Mouse (Mus musculus) spleen, adult 18-20 months (tissue): ENCODE data around the gene Hmbs.
"Not testable (repeated sequence)": the region's sequence is repeated elsewhere in the genome, so short reads cannot be mapped to it uniquely, and the experiment has no call there.

Experiments
- DNase-seq, 2 experiments: peaks; one replicate each; pipeline ENCODE4 v3.0.0; 2022; ENCODE audit warnings: mixed read lengths in 2 of 2

Gene Hmbs

DNA sequence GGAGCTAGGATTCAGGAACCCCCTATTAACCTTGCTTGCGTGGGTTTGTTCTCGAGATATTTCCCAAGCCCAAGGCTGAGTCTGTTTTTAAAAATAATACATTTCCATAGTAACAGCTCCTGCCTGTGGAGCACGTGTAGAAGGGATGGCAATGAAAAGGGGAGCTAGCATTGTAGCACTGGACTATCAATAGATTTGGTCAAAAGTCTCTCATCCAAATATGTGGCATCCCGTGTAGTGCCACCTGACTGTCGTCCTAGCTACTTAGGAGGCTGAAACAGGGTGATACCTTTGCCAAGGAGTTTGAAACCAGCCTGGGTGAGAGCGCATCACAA is 23.3 kb downstream of the Hmbs start:
- no peak for DNase-seq

DNA sequence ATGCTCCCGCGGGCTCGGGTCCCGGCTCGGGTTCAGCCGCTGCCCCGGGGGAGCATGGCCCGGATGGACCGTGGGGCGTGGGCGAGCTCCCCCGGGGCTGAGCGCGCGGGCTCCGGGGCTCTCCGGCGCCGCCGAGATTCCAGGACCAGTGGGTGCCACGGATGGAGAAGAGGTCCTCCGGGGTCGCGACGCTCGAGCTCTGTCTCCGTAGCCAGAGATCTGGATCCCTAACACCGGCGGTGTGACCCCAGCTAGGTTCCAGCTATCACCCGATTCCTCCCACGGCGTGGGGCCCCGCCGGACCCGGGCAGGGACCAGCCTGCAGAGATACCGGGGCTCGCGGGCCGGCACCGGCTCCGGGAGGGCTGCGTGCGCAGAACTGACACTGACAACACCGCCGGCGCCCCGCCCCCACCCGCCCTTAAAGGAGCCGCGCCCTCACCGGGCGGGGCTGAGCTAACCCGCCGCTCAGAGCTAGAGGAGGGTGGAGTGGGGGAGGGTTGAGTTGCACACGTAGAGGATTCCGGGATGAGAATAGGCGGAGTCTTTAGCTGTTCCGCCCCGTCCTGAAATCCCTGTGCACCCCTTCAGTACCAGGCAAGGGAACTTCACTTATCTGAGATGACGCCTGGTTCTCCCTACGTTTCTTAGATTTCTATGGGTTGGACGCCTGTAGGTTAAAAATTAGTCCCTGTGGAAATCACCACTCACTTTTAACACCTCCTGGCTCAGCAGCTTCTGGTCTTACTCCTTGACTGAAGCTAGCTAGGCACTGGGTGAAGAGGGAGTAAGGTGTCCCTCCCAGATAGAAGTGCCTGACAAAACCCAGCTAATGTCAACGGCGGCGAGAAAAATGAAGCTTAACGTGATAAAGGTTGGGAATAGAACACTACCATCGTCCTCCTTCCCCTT is 23.9 kb downstream of the Hmbs start, which contains the start of gene C2cd2l:
Gene C2cd2l, minus strand, starts transcription at position 399 of the 912 bp plus-strand sequence.
- peak; percentile 79 for DNase-seq

DNA sequence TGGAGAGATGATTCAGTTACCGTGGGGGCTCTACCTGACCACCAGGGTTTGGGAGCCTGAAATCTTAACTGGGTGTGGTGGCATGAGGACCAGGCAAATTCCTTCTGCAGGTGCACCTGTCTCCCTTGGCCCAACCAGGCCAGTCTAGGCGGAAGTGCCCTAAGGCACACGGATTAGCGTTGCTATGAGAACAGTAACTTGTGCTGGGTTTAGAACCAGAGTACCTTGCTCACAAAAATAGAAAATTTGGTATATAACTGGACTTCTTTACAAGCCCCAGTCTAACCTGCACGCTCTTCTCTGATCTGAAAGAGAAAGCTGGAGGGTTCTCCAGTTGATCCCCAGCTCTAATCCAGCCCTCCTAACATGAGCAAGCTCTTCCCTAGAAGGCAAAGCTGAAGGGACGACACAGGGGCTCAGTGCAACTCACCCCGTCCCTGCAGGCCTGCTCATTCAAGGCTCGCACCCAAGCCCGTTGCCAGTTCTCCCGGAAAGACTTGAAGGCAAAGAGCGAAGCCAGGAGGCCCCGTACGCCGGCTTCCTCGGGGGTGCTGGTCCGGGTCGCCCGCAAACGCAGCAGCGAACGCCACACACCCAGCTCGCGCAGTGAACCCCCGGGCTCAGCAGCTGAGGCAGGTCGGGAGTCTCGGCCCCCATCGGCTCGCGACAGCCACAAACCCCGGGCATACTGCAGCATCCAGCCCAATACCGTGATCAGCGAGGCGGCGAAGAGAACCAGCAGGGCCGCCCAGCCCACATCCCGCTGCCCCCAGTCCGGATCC is 24.7 kb downstream of the Hmbs start:
- DNase-seq = peak in 1 of 2 experiments; percentile 34

DNA sequence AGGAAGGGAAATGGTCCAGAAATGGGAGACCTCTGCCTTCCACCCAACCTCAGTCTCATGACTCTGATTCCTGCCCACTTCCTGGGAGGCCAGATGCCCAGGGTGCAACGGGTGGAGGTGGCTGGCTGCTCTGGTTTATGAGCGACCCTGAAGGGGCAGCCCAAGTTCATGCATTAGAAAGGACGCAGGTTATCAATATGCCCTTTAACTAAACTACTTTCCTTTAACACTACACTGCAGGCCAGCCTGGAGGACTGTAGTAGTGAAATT is 25.3 kb downstream of the Hmbs start:
- DNase-seq = no peak

DNA sequence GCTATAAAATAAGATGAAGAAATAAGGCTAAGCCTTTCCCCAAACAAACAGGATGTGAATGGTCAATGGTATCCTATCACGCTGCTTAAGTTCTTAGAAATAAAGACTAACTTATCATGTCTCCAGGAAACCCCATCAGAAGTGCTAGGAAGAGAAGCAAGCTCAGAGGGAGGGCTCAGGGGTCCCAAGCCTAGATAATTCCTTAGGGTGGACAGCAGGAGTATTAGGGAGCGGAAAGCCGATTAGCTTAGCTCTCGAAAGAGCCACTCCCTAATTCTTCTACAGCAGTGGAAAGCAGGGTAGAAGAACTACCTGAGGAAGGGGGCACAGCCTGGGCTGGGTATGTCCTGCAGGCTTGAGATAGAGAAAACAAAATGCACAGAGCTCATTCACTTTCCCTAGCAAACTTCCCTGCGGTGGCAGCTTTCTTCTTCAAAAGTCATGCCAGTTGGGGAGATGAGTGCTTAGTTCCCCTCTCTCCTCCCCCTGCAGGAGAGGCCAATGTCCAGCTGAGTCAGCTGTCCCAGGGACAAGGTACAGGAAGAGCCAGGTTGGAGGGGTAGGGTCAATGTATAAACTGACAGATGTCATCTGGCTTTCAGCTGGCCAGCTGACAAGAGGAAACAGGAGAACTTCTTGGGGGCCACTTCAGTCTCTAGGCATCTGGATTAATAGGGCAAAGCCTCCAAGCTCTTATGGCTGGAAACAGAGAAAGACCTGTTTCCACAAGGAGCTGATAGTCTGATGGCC is 25.8 kb downstream of the Hmbs start:
- DNase-seq = no peak

DNA sequence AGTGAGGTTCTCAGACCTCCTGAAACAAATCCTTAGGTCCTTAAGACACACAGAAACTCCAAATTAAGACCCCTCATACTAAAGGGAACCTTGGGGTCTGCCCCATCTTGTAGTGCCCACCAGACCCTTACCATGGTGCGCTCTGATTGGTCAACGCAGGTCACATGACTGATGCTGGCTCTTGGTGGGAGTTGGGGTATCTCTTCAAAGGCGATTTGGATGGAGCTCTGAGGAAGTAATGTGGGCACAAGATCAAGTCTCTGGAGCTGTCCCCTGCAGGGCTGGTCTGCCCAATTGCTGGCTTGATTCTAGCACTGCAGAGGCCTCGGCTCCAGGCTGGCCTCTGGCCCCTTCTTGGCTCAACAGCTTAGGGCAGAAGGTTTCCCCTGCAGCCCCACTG is 26.6 kb downstream of the Hmbs start:
- no peak for DNase-seq

DNA sequence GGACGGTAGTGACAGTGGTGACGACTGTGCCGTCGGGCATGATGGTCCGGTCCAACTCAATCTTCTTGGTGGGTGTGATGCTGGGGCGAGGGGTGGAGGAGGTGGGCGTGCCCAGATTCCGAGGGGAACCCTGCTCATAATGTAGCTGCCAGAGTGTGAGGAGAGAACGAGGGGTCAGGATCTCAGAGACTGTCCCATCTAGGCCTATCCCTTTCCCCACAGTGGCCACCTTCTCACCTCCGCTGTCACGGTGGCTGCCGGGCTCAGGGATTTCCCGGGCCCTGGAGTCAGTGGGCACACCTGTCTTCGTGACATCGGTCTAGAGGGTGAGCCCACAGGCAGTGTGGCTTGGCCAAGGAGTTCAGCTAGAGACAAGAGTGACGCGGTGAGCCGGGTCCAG is 29.1 kb downstream of the Hmbs start:
- DNase-seq = no peak

DNA sequence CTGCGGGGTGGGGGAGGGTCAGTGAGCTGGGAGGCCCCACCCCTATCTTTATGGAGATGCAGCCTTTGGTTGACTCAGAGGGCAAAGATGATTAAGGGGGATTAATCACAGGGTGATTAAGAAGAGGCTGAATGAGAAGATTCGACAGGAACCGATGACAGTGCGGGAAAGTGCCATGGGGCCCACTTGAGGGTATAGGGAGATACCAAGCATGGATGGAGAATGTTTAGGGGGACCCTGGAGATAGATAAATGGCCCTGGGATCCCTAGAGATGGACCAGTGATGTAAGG is 29.8 kb downstream of the Hmbs start:
- DNase-seq = no peak

DNA sequence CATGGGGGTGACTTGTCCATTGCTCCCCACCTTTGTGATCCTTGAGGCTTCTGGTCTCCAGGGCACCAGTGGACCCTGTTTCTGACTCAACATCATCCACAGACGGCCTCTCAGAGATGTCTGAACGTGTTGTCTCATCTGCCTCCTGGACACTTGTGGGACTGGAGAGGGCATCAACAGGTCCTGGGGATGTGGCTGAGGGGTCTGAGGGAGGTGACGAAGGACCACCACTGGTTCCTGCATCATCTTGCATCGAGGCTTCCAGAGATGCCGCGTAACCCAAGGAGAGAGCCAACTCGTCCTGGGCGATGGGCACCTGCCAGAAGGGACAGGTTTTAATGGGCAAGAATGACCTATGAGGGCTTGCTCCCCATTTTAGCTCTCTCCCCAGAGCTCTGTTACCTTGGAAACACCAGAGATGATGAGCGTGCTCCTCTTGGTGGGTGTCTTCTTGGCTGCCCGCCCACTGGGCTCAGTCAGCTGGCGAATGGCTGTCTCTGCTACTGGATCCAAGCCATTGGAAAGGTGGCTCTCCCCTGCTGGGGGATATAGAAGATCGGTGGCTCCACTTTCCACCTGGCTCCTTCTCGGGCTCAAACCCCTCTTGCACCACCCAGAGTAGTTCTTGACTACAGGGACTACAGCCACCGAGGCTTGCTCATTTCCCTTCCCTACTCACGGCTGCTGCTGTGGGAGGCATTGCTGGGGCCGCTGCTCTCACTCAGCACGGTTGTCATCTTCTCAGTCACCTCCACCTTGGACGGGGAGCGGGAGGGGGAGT is 30.4 kb downstream of the Hmbs start:
- no peak for DNase-seq

DNA sequence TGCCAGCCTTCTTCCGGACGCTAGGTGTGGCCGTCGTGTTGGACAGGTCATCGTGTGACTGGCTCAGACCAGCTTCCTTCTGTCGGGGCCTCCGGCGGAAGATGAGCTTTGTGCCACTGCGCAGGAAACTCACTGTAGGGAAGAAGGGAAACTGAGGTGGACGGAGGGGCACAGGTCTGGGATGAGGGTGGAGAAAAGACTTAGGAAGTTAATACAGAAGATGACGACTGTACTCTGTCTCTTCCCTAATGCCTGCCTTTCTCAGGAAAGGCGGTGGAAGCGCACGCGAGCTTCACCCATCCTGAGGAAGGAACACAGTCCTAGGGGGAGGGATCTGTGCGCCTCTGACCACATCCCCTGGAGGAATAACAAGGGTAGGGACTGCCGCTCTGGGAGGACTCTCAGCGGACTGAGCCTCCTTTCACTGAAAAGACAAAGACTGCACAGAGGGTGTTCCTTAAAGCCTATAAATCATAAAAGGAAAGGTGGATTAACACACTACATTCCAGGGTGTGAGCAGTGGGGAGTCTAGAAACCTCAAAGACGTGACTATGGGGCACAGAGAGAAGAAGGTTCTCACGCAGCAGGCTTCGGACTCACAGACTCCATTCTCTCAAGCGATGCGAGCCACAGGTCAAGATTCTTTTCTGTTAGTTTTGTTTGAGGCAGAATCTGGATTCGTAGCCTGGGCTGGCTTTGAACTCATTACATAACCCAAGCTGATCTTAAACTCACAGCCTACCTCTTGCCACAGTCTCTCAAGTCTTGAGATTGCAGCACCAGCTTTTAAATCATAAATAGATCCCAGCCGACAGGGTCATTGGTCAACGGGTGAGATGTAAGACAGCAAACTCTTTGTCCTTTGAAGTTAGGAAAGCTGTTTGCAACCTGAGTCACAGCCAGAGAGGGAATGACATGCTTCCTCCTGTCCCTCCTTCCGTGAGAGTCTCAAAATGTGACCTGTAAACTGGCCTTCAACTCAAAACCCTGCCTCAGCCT is 32.6 kb downstream of the Hmbs start:
- DNase-seq = no peak

DNA sequence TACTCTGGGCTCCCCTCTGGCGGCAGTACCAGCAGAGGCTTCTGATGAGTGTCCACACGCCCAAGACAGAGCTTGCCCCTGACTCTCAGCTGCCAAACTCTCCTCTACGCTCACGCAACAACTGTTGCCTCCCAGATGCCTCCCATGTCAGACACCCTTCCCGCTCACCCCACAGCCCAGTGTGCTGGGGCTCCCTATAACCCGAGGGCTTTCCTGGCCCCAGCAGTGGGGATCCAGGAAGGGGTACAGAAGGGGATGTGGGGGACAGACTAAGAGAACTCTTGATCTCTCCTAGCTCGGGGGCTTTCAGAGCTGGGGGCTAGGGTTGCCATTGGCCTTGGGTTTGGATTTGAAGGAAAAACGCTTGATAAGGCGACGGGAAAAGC is 33.3 kb downstream of the Hmbs start:
- DNase-seq = no peak

DNA sequence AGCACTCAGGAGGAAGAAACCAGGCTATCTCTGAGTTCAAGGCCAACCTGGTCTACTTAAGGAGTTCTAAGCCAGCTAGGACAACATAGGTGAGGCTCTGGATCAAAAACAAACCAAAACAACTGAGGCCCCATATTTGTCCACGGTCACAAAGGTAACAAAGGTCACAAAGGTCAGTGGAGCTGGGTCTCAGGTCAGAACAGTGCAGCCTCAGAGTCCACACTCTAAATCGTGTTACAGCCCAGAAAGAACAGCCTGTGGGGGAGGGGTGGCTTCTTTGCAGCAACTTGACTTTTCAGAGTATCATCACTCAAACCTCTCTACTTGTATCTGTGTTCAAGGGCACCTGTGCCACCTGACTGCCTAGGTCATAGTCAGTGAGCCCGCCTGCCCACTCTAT is 34.3 kb downstream of the Hmbs start:
- DNase-seq = no peak

DNA sequence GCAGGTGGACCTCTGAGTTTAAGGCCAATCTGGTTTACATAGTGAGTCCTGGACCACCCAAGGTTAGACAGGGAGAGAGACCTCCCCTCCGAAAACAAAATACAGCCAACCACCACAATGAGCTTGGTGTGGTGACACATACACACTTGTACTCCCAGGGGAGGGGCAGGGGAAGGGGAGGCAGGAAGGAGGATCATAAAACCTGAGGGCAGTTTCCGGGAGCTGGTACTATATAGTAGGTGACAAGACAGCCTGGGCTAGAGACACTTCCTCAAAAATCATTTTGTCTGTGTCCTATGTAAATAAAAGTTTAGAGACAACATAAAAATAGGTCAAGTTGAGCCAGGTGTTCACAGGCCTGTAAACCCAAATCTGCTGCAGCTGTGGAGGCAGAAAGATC is 36.8 kb downstream of the Hmbs start:
- DNase-seq = no peak

DNA sequence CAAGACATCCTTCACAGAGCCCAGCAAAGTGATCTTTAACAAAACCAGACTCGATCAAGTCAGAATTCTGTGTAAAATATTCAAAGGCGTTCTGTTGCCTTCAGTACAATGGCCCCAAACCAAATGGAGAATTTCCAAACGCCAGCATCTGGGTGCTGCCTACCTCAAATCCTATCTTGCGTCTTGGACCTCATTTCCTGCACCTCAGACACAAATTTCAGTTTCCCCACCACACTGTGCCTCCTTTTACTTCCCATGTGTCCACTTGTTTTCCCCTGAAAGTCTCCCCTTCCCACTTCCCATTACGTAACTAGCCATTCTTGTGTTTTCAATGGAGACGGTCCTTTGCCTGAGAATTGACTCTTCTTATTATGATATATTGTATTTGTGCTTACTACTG is 37.5 kb downstream of the Hmbs start:
- DNase-seq = no peak

DNA sequence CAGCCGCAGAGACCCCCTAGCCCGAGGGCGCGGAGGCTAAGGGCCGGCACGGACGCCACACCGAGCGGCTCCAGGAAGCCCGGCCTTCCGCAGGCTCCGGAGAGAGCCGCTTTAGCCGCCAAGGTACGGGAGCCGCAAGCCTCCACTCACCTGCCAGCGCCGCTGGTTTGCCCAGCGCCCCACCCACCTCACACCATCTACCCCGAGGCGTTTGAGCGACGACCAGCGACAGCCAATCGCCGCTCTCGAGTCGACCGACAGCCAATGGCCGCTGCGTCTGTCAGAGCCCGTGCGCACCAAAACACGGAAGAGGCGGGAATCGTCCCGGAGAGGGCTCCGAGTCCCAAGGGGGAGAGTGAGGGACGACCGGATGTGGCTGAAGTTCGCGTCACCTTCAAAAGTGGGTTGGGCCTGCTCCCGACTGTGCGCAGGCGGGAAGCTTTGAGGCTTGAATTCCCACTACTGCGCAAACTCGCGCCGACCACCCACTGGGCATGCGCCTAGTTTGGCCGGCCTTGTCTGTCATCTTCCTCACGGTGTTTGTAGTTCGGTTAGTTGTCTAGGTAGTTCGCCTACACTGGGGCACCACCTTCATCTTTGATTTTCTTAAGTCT is 38.5 kb downstream of the Hmbs start, which contains the start of gene Hinfp:
Gene Hinfp, minus strand, starts transcription at position 206 of the 614 bp plus-strand sequence.
- peak; percentile 93 to 98 for DNase-seq

DNA sequence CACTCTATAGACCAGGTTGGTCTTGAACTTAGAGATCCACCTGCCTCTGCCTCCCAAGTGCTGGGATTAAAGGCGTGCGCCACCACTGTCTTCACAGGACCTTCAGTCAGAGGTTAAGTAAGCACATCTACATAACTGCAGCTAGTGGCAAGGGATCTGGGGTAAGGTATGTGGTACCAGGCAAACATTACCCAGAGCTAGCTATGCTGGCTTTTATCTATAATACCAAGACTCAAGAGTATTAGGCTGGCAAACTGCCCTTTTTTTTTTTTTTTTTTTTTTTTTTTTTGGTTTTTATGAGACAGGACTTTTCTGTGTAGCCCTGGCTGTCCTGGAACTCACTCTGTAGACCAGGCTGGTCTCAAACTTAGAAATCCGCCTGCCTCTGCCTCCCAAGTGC is 44.0 kb downstream of the Hmbs start:
- DNase-seq = not testable (repeated sequence)

DNA sequence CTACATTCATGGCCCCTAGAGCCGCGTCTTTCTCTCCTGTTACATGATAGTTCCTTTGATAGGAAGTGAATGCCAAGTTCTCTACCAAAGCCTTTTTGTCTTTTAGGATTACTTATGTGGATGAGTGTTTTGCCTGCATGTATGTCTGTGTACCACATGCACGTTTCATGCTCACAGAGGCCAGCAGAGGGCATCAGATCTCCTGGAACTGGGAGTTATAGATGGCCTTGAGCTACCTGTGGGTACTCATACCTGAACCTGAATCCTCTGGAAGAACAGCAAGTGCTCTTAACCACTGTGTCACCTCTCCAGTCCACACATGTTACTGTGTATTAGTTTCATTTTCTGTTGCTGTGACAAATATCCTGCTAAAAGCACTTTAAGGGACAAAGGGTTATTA is 51.5 kb downstream of the Hmbs start:
- DNase-seq = peak in 1 of 2 experiments; percentile 58

DNA sequence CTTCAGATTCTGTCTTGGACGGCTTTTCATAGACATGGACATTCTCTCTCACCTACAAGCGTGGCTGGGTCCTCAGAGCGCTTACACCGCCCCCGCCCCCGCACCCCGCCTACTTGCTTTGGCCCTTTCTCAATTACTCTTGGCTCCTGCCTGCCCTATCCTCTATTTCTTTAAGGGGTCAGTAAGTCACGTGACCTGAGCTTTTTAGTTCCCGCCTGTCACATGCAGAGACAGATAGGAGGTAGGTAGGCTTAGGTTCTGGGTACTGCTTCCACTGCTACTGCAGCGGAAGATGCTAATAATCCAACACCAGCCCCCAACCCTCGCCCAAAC is 55.1 kb downstream of the Hmbs start:
- no peak for DNase-seq

DNA sequence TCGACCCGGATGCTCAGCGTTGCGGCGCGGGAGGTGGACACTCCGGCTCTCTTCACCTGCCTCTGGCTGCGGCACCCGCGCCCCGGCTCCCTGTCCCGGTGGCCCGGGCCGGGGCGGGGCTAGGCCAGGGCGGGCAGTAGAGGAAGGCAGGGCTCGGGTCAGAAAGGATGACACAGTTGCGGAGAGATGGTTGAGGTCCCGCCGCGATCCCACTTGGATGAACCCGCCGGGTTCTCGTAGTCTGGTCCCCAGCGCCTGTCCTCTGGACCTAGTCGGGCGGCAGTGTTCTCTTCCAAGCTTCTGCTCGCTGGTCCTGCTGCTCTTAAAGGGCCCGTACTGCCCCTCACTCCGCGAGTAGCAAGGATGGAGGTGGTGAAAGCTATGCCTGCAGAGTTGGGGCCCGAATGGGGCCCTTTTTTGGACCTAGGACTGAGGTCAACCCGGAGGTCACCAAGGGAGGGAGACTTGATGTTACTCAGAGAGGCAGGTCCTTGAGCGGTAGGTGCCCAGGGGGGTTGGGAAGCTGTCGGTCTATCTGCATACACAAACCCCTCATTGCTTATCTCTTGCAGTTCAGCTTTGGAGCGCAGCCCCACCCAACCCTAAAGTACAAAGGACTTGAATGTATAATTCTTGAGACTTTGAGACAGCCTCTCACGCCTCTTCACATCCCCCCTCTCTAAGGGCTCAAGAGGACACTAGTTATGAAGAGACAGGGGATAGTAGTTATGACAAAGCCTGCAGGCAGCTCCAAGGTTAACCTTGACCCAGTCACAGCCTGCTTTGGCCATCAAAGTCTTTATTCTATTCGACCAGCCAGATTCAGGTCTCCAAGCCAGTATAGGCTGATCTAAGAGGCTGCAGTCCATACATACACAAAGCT is 55.7 kb downstream of the Hmbs start, which contains the start of gene Abcg4:
Gene Abcg4, minus strand, starts transcription at position 540 of the 883 bp plus-strand sequence.
- peak in 1 of 2 experiments; percentile 20 for DNase-seq

DNA sequence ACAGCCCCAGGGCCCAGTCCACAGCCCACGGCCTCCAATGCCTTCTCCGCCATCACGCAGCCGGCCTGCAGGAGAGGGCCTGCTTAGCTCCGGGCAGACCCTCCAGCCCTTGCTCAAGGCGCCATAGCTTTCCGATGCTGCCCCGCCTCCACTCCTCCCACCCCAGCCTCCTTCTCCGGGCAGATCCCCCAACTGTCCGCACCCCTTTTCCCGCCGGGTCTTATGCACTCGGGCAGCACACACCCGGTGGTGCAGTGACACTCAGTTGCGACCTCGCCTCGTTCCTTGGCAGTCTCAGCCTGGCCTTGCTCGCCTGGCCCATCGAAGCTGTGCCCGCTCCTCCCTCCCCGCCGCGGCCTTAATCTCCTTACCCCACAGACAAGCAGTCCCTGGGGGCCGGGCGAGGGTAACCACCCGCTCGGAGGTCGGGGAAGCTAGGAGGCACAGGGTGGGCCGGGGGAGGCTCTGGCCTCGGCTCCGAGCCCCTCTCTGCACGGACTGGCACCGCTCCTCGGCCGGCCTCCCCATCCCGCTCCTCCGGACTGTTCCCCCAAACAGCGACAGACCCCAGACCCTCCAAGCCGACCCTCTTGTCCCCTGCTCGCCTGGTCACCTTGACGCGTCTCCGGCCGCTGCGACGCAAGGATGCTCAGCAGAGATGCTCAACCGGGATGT is 56.5 kb downstream of the Hmbs start:
- no peak for DNase-seq
